ENCODE assay signal across 25 mouse cellular contexts in the genomic region with DNA sequence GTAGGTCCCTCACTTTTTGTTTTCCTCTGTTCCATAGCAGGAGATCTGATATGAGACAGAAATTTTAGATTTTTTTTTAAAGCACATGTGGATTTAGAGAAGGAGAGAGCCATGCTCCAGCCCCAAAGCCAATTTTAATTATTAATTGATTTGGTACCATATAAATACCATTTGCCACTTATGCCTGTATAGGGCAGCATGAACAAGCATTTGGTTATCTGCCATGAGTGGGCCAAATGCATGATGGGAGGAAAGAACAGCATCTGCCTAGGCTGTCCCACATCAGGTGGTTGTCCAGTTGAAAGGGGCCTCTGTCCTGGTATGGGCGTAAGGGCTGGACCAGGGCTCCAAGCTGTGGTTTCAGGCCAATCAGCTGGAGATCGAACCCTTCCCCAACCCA. TPM values are rescaled to one million over a fixed set of nuclear protein-coding genes. Genes with fewer than 3 reads are reported as not detected.
"Had no signal": no experiment of that assay in that cellular context is flagged by ENCODE, and none has a peak within 500 bp of the region (broad histone marks: within the 10 kb centered on the region; RNA-seq: fewer than 3 reads in every experiment).

No protein-coding gene starts in this region.

- H3K4me2 ChIP-seq: limb, embryonic 12.5 days; limb, embryonic 15.5 days; liver, embryonic 11.5 days; lung, embryonic 15.5 days; midbrain, embryonic 11.5 days; neural tube, embryonic 12.5 days; neural tube, embryonic 15.5 days had no signal

- H3K36me3 ChIP-seq: limb, embryonic 12.5 days; limb, embryonic 15.5 days; lung, embryonic 15.5 days; neural tube, embryonic 12.5 days; neural tube, embryonic 15.5 days had no signal

- H3K9ac ChIP-seq: limb, embryonic 12.5 days; limb, embryonic 15.5 days; liver, embryonic 14.5 days; liver, postnatal 0 days; lung, embryonic 15.5 days; neural tube, embryonic 12.5 days; neural tube, embryonic 15.5 days had no signal

- H3K27me3 ChIP-seq: limb, embryonic 12.5 days; limb, embryonic 15.5 days; lung, embryonic 15.5 days; neural tube, embryonic 12.5 days; neural tube, embryonic 15.5 days had no signal

- H3K4me1 ChIP-seq: limb, embryonic 12.5 days; limb, embryonic 15.5 days; lung, embryonic 15.5 days; neural tube, embryonic 12.5 days; neural tube, embryonic 15.5 days had no signal

- ATAC-seq: liver, postnatal 0 days had no signal

- H3K4me3 ChIP-seq: layer of hippocampus, adult 2 months; limb, embryonic 12.5 days; limb, embryonic 15.5 days; lung, embryonic 15.5 days; neural tube, embryonic 12.5 days; neural tube, embryonic 15.5 days had no signal

- H3K27ac ChIP-seq: layer of hippocampus, adult 2 months; limb, embryonic 12.5 days; limb, embryonic 15.5 days; liver, embryonic 14.5 days; lung, embryonic 15.5 days; neural tube, embryonic 12.5 days; neural tube, embryonic 15.5 days had no signal

- DNase-seq: kidney, adult 9 months; kidney, postnatal 14 days; kidney, postnatal 4 days; layer of hippocampus, adult 9-11 months; liver, postnatal 0 days; lung, postnatal 14 days; lung, postnatal 4 days; midbrain, embryonic 14.5 days; thymus, adult 2 months; thymus, postnatal 14 days; thymus, postnatal 4 days had no signal

- H3K9me3 ChIP-seq: limb, embryonic 12.5 days; limb, embryonic 15.5 days; lung, embryonic 15.5 days; neural tube, embryonic 12.5 days; neural tube, embryonic 15.5 days had no signal

RNA-seq across cellular contexts. Expression of gene Akr1c12, which starts 39.5 kb away (rescaled TPM):
- total RNA-seq: layer of hippocampus, adult 2 months; layer of hippocampus, postnatal 25 days; left cerebral cortex, adult 18-20 months; left cerebral cortex, postnatal 10 days; left cerebral cortex, postnatal 36 days; megakaryocyte-erythroid progenitor cell, adult 5-6 weeks had no signal
- polyA plus RNA-seq: limb, embryonic 12.5 days; limb, embryonic 15.5 days; midbrain, embryonic 14.5 days; neural tube, embryonic 12.5 days had no signal
